Mouse (Mus musculus): ENCODE measurements around the gene Vac14. TPM values are rescaled to one million over a fixed set of nuclear protein-coding genes. Genes with fewer than 3 reads are reported as not detected.

Vac14 gene
- polyA plus RNA-seq, 1 experiment from 2014 or later = 31.8 TPM

DNA sequence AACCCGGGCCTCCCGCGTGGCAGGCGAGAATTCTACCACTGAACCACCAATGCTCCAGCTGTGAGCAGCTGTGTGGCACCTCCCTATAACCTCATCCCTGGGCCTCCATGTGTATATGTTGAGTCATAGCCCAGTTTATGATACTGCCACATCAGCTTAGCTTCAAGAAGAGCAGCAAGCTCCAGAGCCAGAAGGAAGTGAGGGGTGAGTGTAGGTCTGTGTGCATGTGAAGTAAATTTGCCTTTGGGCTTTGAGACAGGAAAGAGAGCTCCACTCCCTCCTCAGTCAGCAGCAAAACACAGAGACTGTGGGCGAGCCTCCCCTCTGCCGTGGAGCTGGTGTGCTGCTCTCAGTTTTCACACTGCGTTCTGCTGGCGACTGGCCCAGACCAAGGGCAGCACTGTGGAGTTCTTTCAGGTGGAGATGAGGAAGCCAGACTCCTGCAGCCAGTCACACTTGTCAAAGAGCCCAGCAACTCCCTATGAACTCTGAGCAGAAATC, 12.2 kb downstream of the Vac14 start:
- Histone ChIP-seq H3K4me1 (0 out of 2 replicates have a peak, but pooled peaks cover 3% of the 10 kb centered on the region), H3K4me3 (no peak overlapping the region), H3K27ac (no peak overlapping the region), H3K27me3 (ENCODE audit: insufficient read depth, poor library complexity, severe bottlenecking) (no peaks in the 10 kb centered on the region), H3K36me3 (peaks cover 40% of the 10 kb centered on the region), H3K9me3 (no peaks in the 10 kb centered on the region)
- WGBS = 86% methylated on average over 8 of the region's 8 CpGs
- no peak for DNase-seq (ENCODE audit: low spot score)

DNA sequence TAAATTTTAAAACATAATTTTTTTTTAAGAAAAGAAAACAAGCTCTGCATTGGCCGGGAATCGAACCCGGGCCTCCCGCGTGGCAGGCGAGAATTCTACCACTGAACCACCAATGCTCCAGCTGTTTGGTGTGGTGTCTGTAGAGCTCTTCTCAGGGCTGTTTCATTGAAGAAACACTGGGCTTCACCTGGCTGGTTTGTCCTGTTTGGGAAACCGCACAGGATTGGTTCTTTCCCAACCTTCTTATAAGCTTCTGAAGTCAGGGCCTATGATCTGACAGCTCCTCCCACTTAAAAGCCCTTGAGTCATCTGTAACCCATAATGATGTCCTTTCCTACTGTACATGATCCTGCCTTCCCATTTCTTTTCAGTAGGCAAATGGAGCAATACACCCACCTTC, 12.8 kb downstream of the Vac14 start:
- H3K36me3 ChIP-seq = peaks cover 45% of the 10 kb centered on the region
- H3K27me3 ChIP-seq (ENCODE audit: insufficient read depth, poor library complexity, severe bottlenecking) = no peaks in the 10 kb centered on the region
- WGBS = 90% methylated on average over 7 of the region's 7 CpGs
- 0 out of 2 replicates have a peak, but pooled peaks cover 3% of the 10 kb centered on the region for H3K4me1 ChIP-seq
- H3K27ac ChIP-seq = no peak overlapping the region
- H3K4me3 ChIP-seq = no peak overlapping the region
- H3K9me3 ChIP-seq = no peaks in the 10 kb centered on the region
- no peak for DNase-seq (ENCODE audit: low spot score)

DNA sequence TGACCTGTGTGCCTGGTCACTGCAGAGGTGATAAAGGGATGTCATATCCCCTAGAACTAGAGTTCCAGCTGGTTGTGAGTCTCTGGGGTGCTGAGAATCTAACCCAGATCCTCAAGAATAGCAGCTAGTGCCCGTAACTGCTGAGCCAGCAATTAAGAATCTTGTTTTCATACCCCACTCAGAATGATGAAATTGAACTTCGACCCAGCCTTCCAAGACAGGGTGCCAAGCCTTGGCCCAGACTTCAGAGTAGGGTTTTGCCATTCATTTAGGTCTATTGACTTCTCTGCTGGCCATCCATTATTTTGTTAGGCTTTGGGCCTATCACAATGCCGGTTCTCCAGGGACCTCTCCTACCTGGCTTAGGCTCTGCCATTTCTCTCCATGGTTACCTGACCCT, 15.4 kb downstream of the Vac14 start:
- DNase-seq (ENCODE audit: low spot score) = no peak
- 93% methylated on average over 3 of the region's 3 CpGs for WGBS
- H3K27me3 ChIP-seq (ENCODE audit: insufficient read depth, poor library complexity, severe bottlenecking) = no peaks in the 10 kb centered on the region
- H3K4me1 ChIP-seq = no peaks in the 10 kb centered on the region
- H3K4me3 ChIP-seq = no peak overlapping the region
- no peaks in the 10 kb centered on the region for H3K9me3 ChIP-seq
- H3K27ac ChIP-seq = no peak overlapping the region
- H3K36me3 ChIP-seq = peaks cover 64% of the 10 kb centered on the region

DNA sequence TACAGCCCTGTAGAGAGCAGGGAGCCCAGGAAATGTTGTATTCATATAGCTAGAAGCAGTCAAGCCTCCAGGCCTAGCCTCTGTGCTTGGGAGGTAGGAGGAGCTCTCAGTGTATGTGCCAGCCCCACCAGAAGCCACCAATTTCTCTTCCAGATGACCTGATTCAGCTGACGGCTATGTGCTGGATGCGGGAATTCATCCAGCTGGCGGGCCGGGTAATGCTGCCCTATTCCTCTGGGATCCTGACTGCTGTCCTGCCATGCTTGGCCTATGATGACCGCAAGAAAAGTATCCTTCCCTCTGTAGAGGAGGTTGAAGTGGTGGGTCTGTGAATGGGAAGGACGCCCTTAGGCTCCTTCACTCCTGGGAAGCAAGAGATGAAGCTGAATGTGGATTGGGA, 17.8 kb downstream of the Vac14 start:
- 87% methylated on average over 6 of the region's 6 CpGs for WGBS
- Histone ChIP-seq H3K4me3 (no peak overlapping the region), H3K27me3 (ENCODE audit: insufficient read depth, poor library complexity, severe bottlenecking) (no peaks in the 10 kb centered on the region), H3K27ac (no peak overlapping the region), H3K4me1 (no peaks in the 10 kb centered on the region), H3K36me3 (peaks cover 71% of the 10 kb centered on the region), H3K9me3 (no peaks in the 10 kb centered on the region)
- DNase-seq (ENCODE audit: low spot score) = no peak

DNA sequence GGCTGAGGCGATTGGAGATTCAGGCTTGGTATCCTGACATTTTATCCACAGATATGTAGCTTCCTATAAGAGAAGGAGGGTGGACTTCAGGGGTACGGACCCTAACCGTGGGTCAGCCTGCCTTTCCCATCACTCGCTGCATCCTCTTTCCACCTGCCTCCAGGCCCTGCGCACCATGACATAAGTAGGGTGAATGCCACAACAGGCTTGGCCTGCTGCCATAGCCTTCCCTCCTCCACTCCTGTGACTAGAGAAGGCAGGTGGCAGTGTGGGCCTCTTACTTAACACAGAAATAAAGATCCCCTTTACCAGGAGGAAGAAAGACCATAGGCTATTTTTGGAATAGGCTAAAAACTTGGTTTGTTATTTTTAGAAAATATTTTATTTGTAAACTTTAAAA, 23.9 kb downstream of the Vac14 start:
- no peaks in the 10 kb centered on the region for H3K9me3 ChIP-seq
- H3K4me3 ChIP-seq = no peak overlapping the region
- H3K36me3 ChIP-seq = peaks cover 26% of the 10 kb centered on the region
- H3K4me1 ChIP-seq = peaks cover 3% of the 10 kb centered on the region; the same call in 1 of the 2 replicates
- H3K27me3 ChIP-seq (ENCODE audit: insufficient read depth, poor library complexity, severe bottlenecking) = no peaks in the 10 kb centered on the region
- no peak overlapping the region for H3K27ac ChIP-seq
- 89% methylated on average over 5 of the region's 5 CpGs for whole genome bisulfite sequencing
- DNase-seq (ENCODE audit: low spot score) = no peak

DNA sequence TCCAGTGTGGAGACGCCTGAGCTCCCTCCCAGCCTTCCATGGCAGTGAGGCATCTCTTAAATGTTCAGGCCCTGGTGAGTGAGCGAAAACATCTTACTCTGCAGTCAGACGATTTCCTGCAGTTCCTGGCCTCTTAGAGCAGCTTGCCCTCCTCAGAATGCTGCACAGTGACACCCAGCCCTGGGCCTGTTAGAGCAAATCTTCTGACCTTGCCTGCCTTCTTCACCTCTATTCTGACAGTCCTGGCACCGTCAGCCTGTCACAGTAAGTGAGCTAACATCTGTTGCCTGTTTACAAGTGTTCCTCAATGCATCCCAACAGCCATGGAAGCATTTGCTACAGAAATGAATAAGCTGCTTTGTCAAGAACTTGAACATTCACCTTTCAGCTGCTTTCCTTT, 24.8 kb downstream of the Vac14 start:
- 69% methylated on average over 4 of the region's 4 CpGs for WGBS
- H3K4me1 ChIP-seq = peaks cover 3% of the 10 kb centered on the region; the same call in 1 of the 2 replicates
- H3K4me3 ChIP-seq = no peak overlapping the region
- H3K9me3 ChIP-seq = no peaks in the 10 kb centered on the region
- peaks cover 20% of the 10 kb centered on the region for H3K36me3 ChIP-seq
- no peak for DNase-seq (ENCODE audit: low spot score)
- no peak overlapping the region for H3K27ac ChIP-seq
- H3K27me3 ChIP-seq (ENCODE audit: insufficient read depth, poor library complexity, severe bottlenecking) = no peaks in the 10 kb centered on the region

DNA sequence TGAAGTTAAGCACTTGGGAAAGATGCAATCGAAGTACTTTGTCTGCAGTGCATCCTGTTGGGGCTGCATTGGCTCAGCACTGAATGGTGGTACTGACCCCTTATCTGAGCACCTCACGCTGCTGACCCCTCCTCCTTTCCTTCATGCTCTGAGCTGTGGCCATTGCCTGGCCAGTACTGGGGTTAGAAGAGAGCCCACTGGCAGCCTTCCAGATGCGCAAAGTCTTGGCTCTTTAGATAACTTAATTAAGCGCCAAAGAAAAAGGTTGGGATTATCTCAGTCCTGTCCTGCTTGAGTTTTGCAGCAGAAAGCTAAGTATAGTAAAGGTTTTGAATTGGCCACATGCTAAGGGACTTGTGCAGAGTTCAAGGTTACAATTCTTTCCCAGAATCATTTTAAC, 26.0 kb downstream of the Vac14 start:
- H3K9me3 ChIP-seq = no peaks in the 10 kb centered on the region
- H3K27ac ChIP-seq = no peak overlapping the region
- peaks cover 3% of the 10 kb centered on the region; the same call in 1 of the 2 replicates for H3K4me1 ChIP-seq
- WGBS = 60% methylated on average over 4 of the region's 4 CpGs
- H3K36me3 ChIP-seq = peaks cover 26% of the 10 kb centered on the region
- no peaks in the 10 kb centered on the region for H3K27me3 ChIP-seq (ENCODE audit: insufficient read depth, poor library complexity, severe bottlenecking)
- DNase-seq (ENCODE audit: low spot score) = no peak
- H3K4me3 ChIP-seq = no peak overlapping the region

DNA sequence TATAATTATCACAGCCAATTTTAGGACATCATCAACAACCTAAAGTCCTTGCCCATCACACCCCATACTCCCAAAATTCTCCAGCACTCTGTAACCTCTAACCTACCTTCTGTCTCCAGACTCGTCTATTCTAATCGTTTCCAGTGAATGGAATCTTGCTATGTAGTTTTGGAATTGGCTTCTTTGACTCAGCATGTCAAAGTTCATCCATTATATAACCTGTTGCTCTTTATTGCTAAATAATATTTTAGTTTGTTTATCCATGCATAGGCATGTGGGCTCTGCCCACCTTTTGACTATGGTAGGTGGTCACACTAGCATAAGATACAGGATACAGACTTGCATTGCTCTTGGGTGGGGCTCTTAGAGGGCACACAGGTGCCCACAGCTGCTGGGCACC, 26.5 kb downstream of the Vac14 start:
- Histone ChIP-seq H3K9me3 (no peaks in the 10 kb centered on the region), H3K27ac (no peak overlapping the region), H3K27me3 (ENCODE audit: insufficient read depth, poor library complexity, severe bottlenecking) (no peaks in the 10 kb centered on the region), H3K4me1 (peaks cover 3% of the 10 kb centered on the region; the same call in 1 of the 2 replicates), H3K36me3 (peaks cover 31% of the 10 kb centered on the region), H3K4me3 (no peak overlapping the region)
- DNase-seq (ENCODE audit: low spot score) = no peak
- WGBS = 86% methylated on average over 2 of the region's 2 CpGs

DNA sequence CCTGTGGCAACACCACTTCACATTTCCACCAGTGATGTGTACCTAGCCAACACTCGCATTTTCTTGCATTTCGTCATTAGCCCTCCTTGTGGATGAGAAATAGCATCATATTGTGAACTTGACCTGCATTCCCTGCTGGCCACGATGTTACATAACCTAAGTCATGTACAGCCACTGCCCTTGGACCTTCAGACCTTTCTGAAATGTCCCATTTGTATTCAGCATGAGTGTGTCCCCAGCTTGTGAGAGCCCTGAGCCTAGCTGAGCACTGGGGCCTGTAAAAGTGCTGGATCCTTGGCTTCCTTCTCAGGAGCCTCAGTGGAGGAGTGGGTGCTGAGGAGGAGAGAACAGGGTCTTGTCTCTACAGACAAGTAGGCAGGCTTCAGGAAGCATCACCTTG, 27.0 kb downstream of the Vac14 start:
- Histone ChIP-seq H3K36me3 (peaks cover 27% of the 10 kb centered on the region), H3K27ac (no peak overlapping the region), H3K4me3 (no peak overlapping the region), H3K9me3 (no peaks in the 10 kb centered on the region), H3K27me3 (ENCODE audit: insufficient read depth, poor library complexity, severe bottlenecking) (no peaks in the 10 kb centered on the region), H3K4me1 (peaks cover 3% of the 10 kb centered on the region; the same call in 1 of the 2 replicates)
- WGBS = 94% methylated on average over 3 of the region's 3 CpGs
- DNase-seq (ENCODE audit: low spot score) = no peak

DNA sequence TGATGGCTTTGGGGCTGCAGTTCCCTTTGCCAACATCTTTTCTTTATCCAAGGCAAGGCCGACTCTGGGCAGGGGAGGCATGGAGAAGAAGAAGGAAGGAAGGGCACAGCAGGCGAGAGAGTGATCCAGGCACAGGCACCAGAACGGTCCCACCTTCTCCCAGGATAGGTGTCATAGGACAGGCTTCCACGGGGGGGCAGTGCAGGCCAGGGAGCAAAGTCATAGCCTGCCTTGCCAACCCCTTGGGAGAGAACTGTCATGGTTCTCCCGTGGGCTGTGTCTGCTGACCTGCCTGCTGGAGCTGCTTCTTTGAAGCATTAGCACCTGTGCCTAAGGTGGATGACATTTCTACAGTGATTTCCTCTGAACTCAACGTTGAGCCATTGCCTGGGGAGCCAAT, 27.7 kb downstream of the Vac14 start:
- peak; percentile 83 for DNase-seq (ENCODE audit: low spot score)
- no peaks in the 10 kb centered on the region for H3K9me3 ChIP-seq
- 33% methylated on average over 6 of the region's 6 CpGs for WGBS
- no peak overlapping the region for H3K27ac ChIP-seq
- no peak overlapping the region for H3K4me3 ChIP-seq
- peaks cover 29% of the 10 kb centered on the region for H3K36me3 ChIP-seq
- H3K4me1 ChIP-seq = peaks cover 10% of the 10 kb centered on the region
- no peaks in the 10 kb centered on the region for H3K27me3 ChIP-seq (ENCODE audit: insufficient read depth, poor library complexity, severe bottlenecking)

DNA sequence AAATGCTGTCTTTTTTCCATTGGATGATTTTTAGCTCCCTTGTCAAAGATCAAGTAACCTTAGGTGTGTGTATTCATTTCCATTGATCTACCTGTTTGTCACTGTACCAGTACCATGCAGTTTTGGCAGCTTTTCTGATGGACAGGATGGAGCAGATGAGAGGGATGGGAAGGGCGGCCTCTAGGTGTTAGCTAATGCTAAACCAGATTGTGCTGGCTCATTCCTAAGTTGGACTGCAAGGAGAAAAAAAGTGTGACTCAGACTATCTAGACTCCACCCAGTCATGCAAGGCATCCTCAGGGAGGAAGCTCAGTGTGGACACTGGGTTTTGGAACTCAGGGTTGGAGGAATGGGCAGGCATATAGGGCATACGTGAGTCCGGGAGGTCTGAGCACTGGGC, 30.2 kb downstream of the Vac14 start:
- no peak for DNase-seq (ENCODE audit: low spot score)
- 96% methylated on average over 3 of the region's 3 CpGs for WGBS
- Histone ChIP-seq H3K27me3 (ENCODE audit: insufficient read depth, poor library complexity, severe bottlenecking) (no peaks in the 10 kb centered on the region), H3K4me3 (no peak overlapping the region), H3K9me3 (no peaks in the 10 kb centered on the region), H3K4me1 (peaks cover 27% of the 10 kb centered on the region), H3K27ac (no peak overlapping the region), H3K36me3 (peaks cover 42% of the 10 kb centered on the region; the same call in 1 of the 2 replicates)

DNA sequence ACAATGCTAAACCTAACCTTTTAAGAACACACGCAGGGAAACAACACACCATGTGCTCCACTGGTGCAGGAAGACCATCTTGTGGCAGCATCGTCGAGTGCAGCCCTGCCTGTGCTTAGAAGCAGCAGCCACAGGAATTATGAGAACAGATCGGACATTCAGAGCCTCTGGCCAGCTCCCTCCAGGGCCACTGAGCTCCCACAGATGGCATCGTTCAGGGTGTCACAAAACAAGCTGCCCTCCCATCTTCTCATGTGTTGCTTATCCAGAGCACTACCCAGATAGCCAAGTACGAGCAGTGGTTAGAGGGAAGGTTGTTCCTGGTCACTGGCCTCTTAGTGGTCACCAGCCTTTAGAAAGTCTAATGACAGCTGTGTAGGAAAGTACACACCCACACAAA, 30.9 kb downstream of the Vac14 start:
- H3K27ac ChIP-seq = no peak overlapping the region
- no peak for DNase-seq (ENCODE audit: low spot score)
- 94% methylated on average over 6 of the region's 6 CpGs for WGBS
- H3K36me3 ChIP-seq = peaks cover 47% of the 10 kb centered on the region; the same call in 1 of the 2 replicates
- no peak overlapping the region for H3K4me3 ChIP-seq
- H3K27me3 ChIP-seq (ENCODE audit: insufficient read depth, poor library complexity, severe bottlenecking) = no peaks in the 10 kb centered on the region
- no peaks in the 10 kb centered on the region for H3K9me3 ChIP-seq
- peaks cover 26% of the 10 kb centered on the region for H3K4me1 ChIP-seq

DNA sequence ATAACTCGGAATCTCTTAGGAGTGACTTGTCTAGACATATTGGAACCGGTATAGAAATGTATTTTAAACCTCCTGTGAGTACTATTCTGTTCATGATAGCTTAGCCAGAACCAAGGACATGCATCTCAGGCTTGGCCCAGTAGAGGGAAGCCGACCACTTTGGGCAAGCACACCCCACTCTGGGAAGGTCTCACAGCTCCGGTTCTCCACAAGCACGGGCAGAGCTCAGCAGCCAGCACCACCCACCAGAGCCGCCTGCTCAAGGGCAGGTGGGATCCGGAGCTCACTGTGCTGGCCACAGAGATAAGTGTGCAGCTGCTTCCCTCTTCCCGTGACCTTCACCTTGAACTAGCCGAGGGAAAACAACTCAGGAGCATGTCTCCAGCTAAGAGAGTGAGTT, 32.5 kb downstream of the Vac14 start:
- peaks cover 24% of the 10 kb centered on the region for H3K4me1 ChIP-seq
- no peaks in the 10 kb centered on the region for H3K9me3 ChIP-seq
- H3K27me3 ChIP-seq (ENCODE audit: insufficient read depth, poor library complexity, severe bottlenecking) = no peaks in the 10 kb centered on the region
- peaks cover 52% of the 10 kb centered on the region; the same call in 1 of the 2 replicates for H3K36me3 ChIP-seq
- H3K27ac ChIP-seq = peak overlapping the region; percentile 65; the same call in 1 of the 2 replicates
- no peak overlapping the region for H3K4me3 ChIP-seq
- WGBS = 63% methylated on average over 9 of the region's 9 CpGs
- no peak for DNase-seq (ENCODE audit: low spot score)

DNA sequence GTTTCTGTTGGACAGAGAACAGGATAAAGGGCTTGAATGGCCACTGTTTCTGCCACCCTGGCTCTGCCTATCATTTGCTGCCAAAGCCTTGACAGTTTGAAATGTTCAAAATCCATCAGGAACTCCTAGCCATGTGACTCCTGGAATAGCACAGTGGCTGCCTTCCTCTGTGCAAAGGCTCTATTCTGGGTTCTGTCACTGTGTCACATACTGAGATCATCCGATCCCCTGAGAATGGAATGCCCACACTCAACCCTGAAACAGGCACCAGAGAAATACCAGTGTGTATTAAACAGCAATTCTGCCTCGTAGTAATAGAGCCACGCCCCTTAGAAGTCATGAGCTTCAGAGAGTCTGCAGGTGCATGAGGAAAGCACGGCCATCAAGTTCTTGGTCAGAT, 33.5 kb downstream of the Vac14 start:
- DNase-seq (ENCODE audit: low spot score) = no peak
- WGBS = 69% methylated on average over 4 of the region's 4 CpGs
- Histone ChIP-seq H3K9me3 (no peaks in the 10 kb centered on the region), H3K27me3 (ENCODE audit: insufficient read depth, poor library complexity, severe bottlenecking) (no peaks in the 10 kb centered on the region), H3K36me3 (peaks cover 56% of the 10 kb centered on the region; the same call in 1 of the 2 replicates), H3K27ac (peak overlapping the region; percentile 65; the same call in 1 of the 2 replicates), H3K4me1 (peaks cover 24% of the 10 kb centered on the region), H3K4me3 (no peak overlapping the region)
